Mouse (Mus musculus) liver, adult 2 months (tissue): Measurements from ENCODE around the gene Dusp16.

Source experiments
- CTCF ChIP-seq: fragments of 200-500 bp; IDR thresholded peaks from 2 replicates; pipeline ENCODE4 v1.5.1; 2011; ENCODE audit warnings: low read depth, low read length, control low read depth
- POLR2A ChIP-seq: fragments of 200-500 bp; IDR thresholded peaks from 2 replicates; pipeline ENCODE4 v1.6.1; 2011; ENCODE audit warnings: low read length, control low read depth; ENCODE audit not compliant: insufficient read depth; ENCODE audit errors: extremely low read depth

DNA sequence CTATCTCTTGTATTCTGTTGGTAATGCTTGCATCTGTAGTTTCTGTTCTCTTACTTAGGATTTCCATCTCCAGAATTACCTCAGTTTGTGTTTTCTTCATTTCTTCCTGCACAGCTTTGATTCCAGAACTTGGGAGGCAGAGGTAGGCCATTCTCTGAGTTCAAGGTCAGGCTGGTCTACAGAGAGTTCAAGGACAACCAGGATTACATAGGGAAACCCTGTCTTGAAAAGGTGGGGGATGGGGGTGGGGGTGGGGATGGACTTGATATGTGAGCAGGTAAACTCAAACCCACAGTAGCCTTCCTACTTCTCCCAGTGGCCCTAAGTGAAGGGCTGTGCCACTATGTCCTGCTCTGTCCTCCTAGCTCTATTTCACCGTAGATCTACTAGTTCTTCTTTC, 20.6 kb upstream of the Dusp16 start:
- TF ChIP-seq CTCF (no peak), POLR2A (no peak)
